Mouse (Mus musculus) heart, embryonic 13.5 days (tissue): ENCODE data around the gene Atp13a3. TPM values are rescaled to one million over a fixed set of nuclear protein-coding genes. Genes with fewer than 3 reads are reported as not detected.
A peak's percentile ranks its signal among the peaks of the same experiment; 100 is the strongest.
"Not testable (repeated sequence)": the region's sequence is repeated elsewhere in the genome, so short reads cannot be mapped to it uniquely, and the experiment has no call there.

Experiments
- ATAC-seq: fragments of 200-750 bp; cut with Nextera tagmentation; 2 replicates; pipeline ENCODE4 v1.8.0; 2017; ENCODE audit warnings: moderate TSS enrichment; ENCODE audit not compliant: insufficient number of reproducible peaks, low FRiP score, low TSS enrichment; ENCODE audit errors: extremely low read depth
- H3K27ac ChIP-seq: fragments of 300-500 bp; sonication (generic); replicated peaks from 2 replicates; pipeline ENCODE4 v1.5.1; 2015; ENCODE audit warnings: moderate library complexity, mild to moderate bottlenecking, inconsistent platforms
- H3K27me3 ChIP-seq: fragments of 300-500 bp; sonication (generic); replicated peaks from 2 replicates; pipeline ENCODE4 v1.6.1; 2015; ENCODE audit warnings: mild to moderate bottlenecking, inconsistent platforms
- H3K36me3 ChIP-seq: fragments of 300-500 bp; sonication (generic); 2 replicates; pipeline ENCODE4 v1.6.1; 2015; ENCODE audit warnings: mild to moderate bottlenecking, inconsistent platforms
- H3K4me1 ChIP-seq: fragments of 300-500 bp; sonication (generic); 2 replicates; pipeline ENCODE4 v1.6.1; 2015; ENCODE audit warnings: inconsistent platforms
- H3K4me2 ChIP-seq: fragments of 300-500 bp; sonication (generic); 2 replicates; pipeline ENCODE4 v1.6.1; 2015; ENCODE audit warnings: inconsistent platforms, mild to moderate bottlenecking, moderate library complexity
- H3K4me3 ChIP-seq: fragments of 300-500 bp; sonication (generic); 2 replicates; pipeline ENCODE4 v1.5.1; 2015; ENCODE audit warnings: moderate library complexity, mild to moderate bottlenecking, inconsistent platforms
- H3K9ac ChIP-seq: fragments of 300-500 bp; sonication (generic); 2 replicates; pipeline ENCODE4 v1.6.1; 2015; ENCODE audit warnings: inconsistent platforms, mild to moderate bottlenecking, moderate library complexity
- H3K9me3 ChIP-seq: fragments of 300-500 bp; sonication (generic); 2 replicates; pipeline ENCODE4 v1.6.1; 2016; ENCODE audit warnings: inconsistent platforms
- WGBS: fragments of 180-500 bp; shearing (Covaris S2); methylation state at CpG from one replicate; pipeline ENCODE4 v1.1.7; 2015; ENCODE audit warnings: mixed read lengths; 5-methylcytosine and 5-hydroxymethylcytosine counted together
- polyA plus RNA-seq: library from polyadenylated mRNA; unstranded; fragments of >200 nt; fragmentation: Nextera tagmentation; extraction: Ambion mirVana; gene quantifications from 2 replicates; pipeline ENCODE4 v1.2.1, GENCODE M21; 2015

Atp13a3 gene
- 6.8 and 7.3 TPM in 2 replicates for polyA plus RNA-seq

DNA sequence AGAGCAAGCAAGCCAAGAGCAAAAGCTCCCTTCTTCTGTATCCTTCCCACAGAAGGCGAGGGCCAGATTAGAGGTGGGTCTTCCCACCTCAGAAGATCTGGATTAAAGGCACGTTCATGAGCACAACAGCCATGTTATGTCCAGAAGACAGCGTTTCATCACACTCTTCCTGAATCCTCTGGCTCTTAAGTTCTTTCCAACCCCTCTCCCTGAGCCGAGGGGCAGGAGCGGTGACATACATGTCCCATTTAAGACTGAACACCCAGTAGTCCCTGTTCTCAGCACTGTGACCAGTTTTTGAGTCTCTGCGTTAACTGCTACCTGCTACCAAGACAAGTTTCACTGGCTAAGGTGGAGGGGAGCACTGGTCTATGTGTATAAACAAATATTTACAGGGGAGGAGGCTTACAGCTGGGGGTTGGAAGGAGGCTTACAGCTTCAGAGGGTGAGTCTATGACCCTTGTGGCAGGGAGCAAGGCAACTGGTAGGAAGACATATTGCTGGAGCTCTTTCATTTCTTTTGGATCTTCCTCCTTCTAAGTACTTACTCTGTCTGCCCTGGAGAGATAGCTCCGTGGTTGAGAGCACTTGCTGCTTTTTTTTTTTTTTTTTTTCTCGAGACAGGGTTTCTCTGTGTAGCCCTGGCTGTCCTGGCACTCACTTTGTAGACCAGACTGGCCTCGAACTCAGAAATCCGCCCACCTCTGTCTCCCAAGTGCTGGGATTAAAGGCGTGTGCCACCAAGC lies at the start of gene Atp13a3:
Gene Atp13a3 (minus strand): TSS at position 51 of the 746 bp plus-strand sequence.
- ATAC-seq: no peak
- WGBS: 66% methylated on average over 11 of the region's 11 CpGs

GRCm38 (mm10) chr16:30453213-30453975 lies 47.6 kb upstream of the Atp13a3 start:
- Histone ChIP-seq H3K9ac (no peak overlapping the region), H3K4me2 (no peak overlapping the region), H3K4me3 (no peak overlapping the region), H3K27ac (no peak overlapping the region), H3K27me3 (no peaks in the 10 kb centered on the region), H3K4me1 (peaks cover 5% of the 10 kb centered on the region; the same call in 1 of the 2 replicates), H3K9me3 (peaks cover 4% of the 10 kb centered on the region; the same call in 1 of the 2 replicates), H3K36me3 (no peaks in the 10 kb centered on the region)
- WGBS: 50% methylated on average over 5 of the region's 5 CpGs
- no peak for ATAC-seq

More for the DNA sequence above, at the start of gene Atp13a3:
- peaks cover 4% of the 10 kb centered on the region; the same call in 1 of the 2 replicates for H3K27me3 ChIP-seq
- no peak within 1 kb of the TSS for H3K4me2 ChIP-seq
- no peak within 1 kb of the TSS for H3K4me3 ChIP-seq
- no peak within 1 kb of the TSS for H3K9ac ChIP-seq
- no peak within 1 kb of the TSS for H3K27ac ChIP-seq
- no peaks in the 10 kb centered on the region for H3K4me1 ChIP-seq
- no peaks in the 10 kb centered on the region for H3K36me3 ChIP-seq
- no peaks in the 10 kb centered on the region for H3K9me3 ChIP-seq

GRCm38 (mm10) chr16:30451174-30451573 lies 45.4 kb upstream of the Atp13a3 start:
- 79% methylated on average over 2 of the region's 2 CpGs for WGBS
- not testable (repeated sequence) for ATAC-seq

GRCm38 (mm10) chr16:30449017-30449416 lies 43.2 kb upstream of the Atp13a3 start:
- Histone ChIP-seq H3K36me3 (no peaks in the 10 kb centered on the region), H3K9me3 (peaks cover 4% of the 10 kb centered on the region; the same call in 1 of the 2 replicates), H3K9ac (no peak overlapping the region), H3K4me2 (no peak overlapping the region), H3K4me3 (no peak overlapping the region), H3K4me1 (peaks cover 4% of the 10 kb centered on the region), H3K27me3 (no peaks in the 10 kb centered on the region), H3K27ac (no peak overlapping the region)
- ATAC-seq: no peak
- 88% methylated on average over 1 of the region's 1 CpGs for WGBS

More at GRCm38 (mm10) chr16:30451174-30451573, 45.4 kb upstream of the Atp13a3 start:
- H3K27me3 ChIP-seq, H3K4me3 ChIP-seq, H3K36me3 ChIP-seq, H3K9ac ChIP-seq, H3K4me1 ChIP-seq, H3K9me3 ChIP-seq, H3K4me2 ChIP-seq, H3K27ac ChIP-seq: not testable (repeated sequence)

DNA sequence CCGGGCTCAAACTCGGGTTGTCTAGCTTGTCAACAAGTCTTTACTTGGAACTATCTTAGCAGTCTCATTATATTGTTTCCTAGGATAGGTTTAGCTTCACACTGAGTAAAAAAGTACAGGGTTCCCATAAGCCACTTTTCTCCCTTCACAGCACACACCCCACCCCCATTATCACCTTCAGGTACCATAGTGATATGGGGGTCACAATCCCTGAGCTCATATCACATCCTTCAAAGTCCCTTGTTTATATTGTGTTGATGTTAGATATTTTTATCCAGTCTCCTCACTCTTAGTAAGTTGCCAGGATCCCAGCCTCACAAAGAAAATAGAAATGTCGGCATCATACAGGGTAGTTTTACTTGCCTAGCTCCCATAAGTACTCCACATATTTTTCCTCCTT lies 42.4 kb upstream of the Atp13a3 start:
- Histone ChIP-seq H3K4me1 (peaks cover 10% of the 10 kb centered on the region), H3K27ac (no peak overlapping the region), H3K36me3 (no peaks in the 10 kb centered on the region), H3K9me3 (peaks cover 4% of the 10 kb centered on the region; the same call in 1 of the 2 replicates), H3K4me3 (no peak overlapping the region), H3K4me2 (no peak overlapping the region), H3K9ac (no peak overlapping the region), H3K27me3 (no peaks in the 10 kb centered on the region)
- WGBS: 48% methylated on average over 3 of the region's 3 CpGs
- no peak for ATAC-seq

GRCm38 (mm10) chr16:30447642-30448041 lies 41.9 kb upstream of the Atp13a3 start:
- Histone ChIP-seq H3K27ac (no peak overlapping the region), H3K4me2 (no peak overlapping the region), H3K36me3 (no peaks in the 10 kb centered on the region), H3K4me1 (peaks cover 15% of the 10 kb centered on the region), H3K9ac (no peak overlapping the region), H3K9me3 (peaks cover 4% of the 10 kb centered on the region; the same call in 1 of the 2 replicates), H3K27me3 (no peaks in the 10 kb centered on the region), H3K4me3 (no peak overlapping the region)
- WGBS: 41% methylated on average over 4 of the region's 4 CpGs
- no peak for ATAC-seq

DNA sequence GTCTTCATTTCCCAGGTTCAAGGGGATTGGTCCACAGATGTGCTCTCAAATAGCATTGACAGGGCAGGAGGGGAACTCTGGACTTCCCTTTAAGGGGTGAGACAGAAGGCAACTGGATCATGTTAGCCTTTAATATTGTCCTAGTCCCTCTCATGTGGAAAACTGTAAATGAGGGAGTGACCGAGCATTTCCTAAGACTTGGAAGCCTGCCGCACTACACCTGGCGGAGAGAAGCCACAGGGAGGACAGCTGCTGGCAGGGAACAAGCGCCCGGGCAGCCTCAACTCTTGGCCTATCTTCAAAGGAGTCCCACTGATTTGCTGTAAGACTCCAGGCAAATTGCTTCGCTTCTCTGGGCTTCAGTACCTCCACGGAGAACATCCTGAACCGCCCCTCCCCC lies 37.6 kb upstream of the Atp13a3 start:
- 41% methylated on average over 8 of the region's 8 CpGs for WGBS

DNA sequence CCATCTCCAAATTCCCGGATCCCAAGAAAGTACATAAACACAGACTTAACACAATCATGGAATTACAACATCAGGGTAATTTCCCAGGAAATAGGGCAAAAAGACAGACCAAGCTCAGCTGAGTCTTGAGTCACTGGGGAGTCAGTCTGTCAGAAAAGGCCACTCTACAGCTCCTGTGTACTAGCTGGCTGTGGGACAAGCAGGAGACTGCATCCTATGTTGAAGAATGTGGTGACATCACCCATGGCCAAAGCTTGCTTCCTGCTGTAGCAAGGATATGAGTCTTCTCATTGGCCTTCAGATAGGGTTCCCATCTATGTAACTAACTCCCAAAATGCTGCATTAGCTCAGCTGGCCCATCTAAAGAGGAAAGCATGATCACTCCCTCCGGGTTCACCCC lies 36.7 kb upstream of the Atp13a3 start:
- WGBS: 78% methylated on average over 2 of the region's 2 CpGs

More for the DNA sequence above, 37.6 kb upstream of the Atp13a3 start:
- no peak for ATAC-seq
- Histone ChIP-seq H3K36me3 (no peaks in the 10 kb centered on the region), H3K4me1 (peaks cover 31% of the 10 kb centered on the region), H3K4me3 (no peak overlapping the region), H3K27me3 (no peaks in the 10 kb centered on the region), H3K27ac (no peak overlapping the region), H3K4me2 (no peak overlapping the region), H3K9me3 (no peaks in the 10 kb centered on the region), H3K9ac (no peak overlapping the region)

GRCm38 (mm10) chr16:30441409-30441808 lies 35.6 kb upstream of the Atp13a3 start:
- no peaks in the 10 kb centered on the region for H3K27me3 ChIP-seq
- 82% methylated on average over 4 of the region's 4 CpGs for WGBS

More for the DNA sequence above, 36.7 kb upstream of the Atp13a3 start:
- Histone ChIP-seq H3K9ac (no peak overlapping the region), H3K4me2 (no peak overlapping the region), H3K4me1 (peaks cover 27% of the 10 kb centered on the region), H3K4me3 (no peak overlapping the region), H3K9me3 (no peaks in the 10 kb centered on the region), H3K36me3 (no peaks in the 10 kb centered on the region), H3K27ac (0 out of 2 replicates have a peak overlapping the region, but pooled peaks have one; percentile 17), H3K27me3 (no peaks in the 10 kb centered on the region)
- ATAC-seq: no peak

GRCm38 (mm10) chr16:30439841-30440240 lies 34.1 kb upstream of the Atp13a3 start:
- WGBS: 27% methylated on average over 5 of the region's 5 CpGs
- Histone ChIP-seq H3K27ac (peak overlapping the region; percentile 61), H3K27me3 (no peaks in the 10 kb centered on the region), H3K9ac (no peak overlapping the region), H3K4me3 (no peak overlapping the region), H3K4me2 (no peak overlapping the region), H3K36me3 (no peaks in the 10 kb centered on the region), H3K4me1 (peaks cover 35% of the 10 kb centered on the region), H3K9me3 (no peaks in the 10 kb centered on the region)
- ATAC-seq: no peak; the same call in 1 of the 2 replicates

More at GRCm38 (mm10) chr16:30441409-30441808, 35.6 kb upstream of the Atp13a3 start:
- no peak for ATAC-seq
- no peak overlapping the region for H3K4me2 ChIP-seq
- H3K4me3 ChIP-seq: no peak overlapping the region
- no peak overlapping the region for H3K27ac ChIP-seq
- H3K9ac ChIP-seq: no peak overlapping the region
- H3K9me3 ChIP-seq: no peaks in the 10 kb centered on the region
- peaks cover 27% of the 10 kb centered on the region for H3K4me1 ChIP-seq
- H3K36me3 ChIP-seq: no peaks in the 10 kb centered on the region

- Histone ChIP-seq H3K4me2 (no peak overlapping the region), H3K27ac (peak overlapping the region; percentile 61), H3K27me3 (no peaks in the 10 kb centered on the region), H3K4me1 (peaks cover 38% of the 10 kb centered on the region), H3K36me3 (no peaks in the 10 kb centered on the region), H3K4me3 (no peak overlapping the region), H3K9me3 (no peaks in the 10 kb centered on the region), H3K9ac (no peak overlapping the region)
- WGBS: 38% methylated on average over 6 of the region's 6 CpGs
- no peak for ATAC-seq
These were observed 33.6 kb upstream of the Atp13a3 start for GRCm38 (mm10) chr16:30439411-30439810.
